ENCODE assay signal across 31 mouse cellular contexts in the genomic region with DNA sequence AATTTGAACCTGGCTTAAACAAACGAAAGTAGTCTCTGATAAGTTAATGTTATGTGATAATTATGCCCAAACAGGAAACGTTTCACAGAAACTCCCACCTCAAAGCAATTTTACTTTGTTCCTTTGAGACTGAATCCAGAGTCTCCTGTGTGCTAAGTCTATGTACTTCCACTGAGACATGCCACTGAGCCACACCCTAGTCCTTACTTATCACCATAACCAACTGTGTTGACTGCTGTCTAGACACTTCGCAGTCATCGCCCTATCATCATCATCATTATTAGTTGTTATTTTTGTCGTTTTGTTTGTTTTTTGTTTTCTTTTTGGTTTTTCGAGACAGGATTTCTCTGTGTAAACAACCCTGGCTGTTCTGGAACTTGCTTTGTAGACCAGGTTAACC. TPM values are rescaled to one million over a fixed set of nuclear protein-coding genes. Genes with fewer than 3 reads are reported as not detected.
DNase-seq lines count a peak whose midpoint lies in the region; ATAC-seq and TF ChIP-seq lines count a peak whose summit lies in the region.
"Had no signal": no experiment of that assay in that cellular context is flagged by ENCODE, and none has a peak within 500 bp of the region (broad histone marks: within the 10 kb centered on the region; RNA-seq: fewer than 3 reads in every experiment).

No protein-coding gene starts in this region.

- WGBS in liver, embryonic 12.5 days (ENCODE audit: insufficient replicate concordance), result 39% methylated on average over 6 of the region's 6 CpGs
- 53% methylated on average over 6 of the region's 6 CpGs for WGBS in liver, postnatal 0 days (ENCODE audit: insufficient replicate concordance)
- WGBS in liver, embryonic 15.5 days (ENCODE audit: insufficient replicate concordance), result 21% methylated on average over 6 of the region's 6 CpGs
- 71% methylated on average over 6 of the region's 6 CpGs for WGBS in heart, embryonic 11.5 days (ENCODE audit: insufficient replicate concordance)

- no peaks in the 10 kb centered on the region for H3K9me3 ChIP-seq in liver, embryonic 12.5 days (replicated peaks)
- H3K9me3 ChIP-seq in liver, postnatal 0 days (ENCODE audit: low read length), result no peaks in the 10 kb centered on the region
- no peaks in the 10 kb centered on the region for H3K9me3 ChIP-seq in liver, embryonic 15.5 days (replicated peaks)
- H3K9me3 ChIP-seq in heart, embryonic 11.5 days (replicated peaks; ENCODE audit: control insufficient read depth, low read length), result peaks cover 2% of the 10 kb centered on the region; the same call in 1 of the 2 replicates
- H3K9me3 ChIP-seq: embryonic facial prominence, embryonic 10.5 days; embryonic facial prominence, embryonic 13.5 days; heart, embryonic 12.5 days; heart, embryonic 15.5 days; hindbrain, embryonic 10.5 days had no signal

- DNase-seq in liver, postnatal 0 days, result no peak
- DNase-seq in induced T-regulatory cell, adult 2 months (ENCODE audit: low read depth), result peak; percentile 39
- no peak for DNase-seq in retina, postnatal 1 day
- no peak for DNase-seq in thymus, postnatal 14 days
- DNase-seq: adrenal gland, adult 8-10 months; adrenal gland, postnatal 25 days; B cell, adult 2 months; cerebellum, adult 11-12 months; cerebellum, adult 8-10 months; cerebellum, postnatal 10 days; cerebellum, postnatal 36 days; embryo, embryonic 11 days; forebrain, postnatal 0 days; gastrocnemius, adult 2 months; gastrocnemius, postnatal 14 days; heart, adult 11 months; heart, postnatal 10 days; heart, postnatal 36 days had no signal

- 0 out of 2 replicates have a peak overlapping the region, but pooled peaks have one; percentile 5 for H3K27ac ChIP-seq in liver, embryonic 12.5 days
- no peak overlapping the region for H3K27ac ChIP-seq in liver, postnatal 0 days (ENCODE audit: low read depth)
- no peak overlapping the region for H3K27ac ChIP-seq in liver, embryonic 15.5 days (replicated peaks)
- H3K27ac ChIP-seq in heart, embryonic 11.5 days (ENCODE audit: low read depth, low read length), result no peak overlapping the region
- H3K27ac ChIP-seq: embryonic facial prominence, embryonic 10.5 days; embryonic facial prominence, embryonic 13.5 days; gastrocnemius, adult 2 months; heart, embryonic 15.5 days; hindbrain, embryonic 10.5 days; hindbrain, embryonic 14.5 days; hindbrain, postnatal 0 days had no signal

- H3K9ac ChIP-seq in liver, embryonic 12.5 days, result no peak overlapping the region
- no peak overlapping the region for H3K9ac ChIP-seq in liver, postnatal 0 days (replicated peaks)
- H3K9ac ChIP-seq in liver, embryonic 15.5 days, result no peak overlapping the region
- no peak overlapping the region for H3K9ac ChIP-seq in heart, embryonic 11.5 days (ENCODE audit: low read depth, low read length)
- H3K9ac ChIP-seq: embryonic facial prominence, embryonic 13.5 days; forebrain, postnatal 0 days; heart, embryonic 12.5 days; heart, embryonic 15.5 days; hindbrain, embryonic 14.5 days had no signal

- no peak overlapping the region for H3K4me3 ChIP-seq in liver, embryonic 12.5 days
- H3K4me3 ChIP-seq in liver, postnatal 0 days (ENCODE audit: low read depth, low read length), result no peak overlapping the region
- H3K4me3 ChIP-seq in liver, embryonic 15.5 days (replicated peaks), result no peak overlapping the region
- H3K4me3 ChIP-seq in heart, embryonic 11.5 days (ENCODE audit: low read depth, low read length), result no peak overlapping the region
- H3K4me3 ChIP-seq: embryonic facial prominence, embryonic 10.5 days; embryonic facial prominence, embryonic 13.5 days; gastrocnemius, adult 2 months; heart, embryonic 12.5 days; heart, embryonic 15.5 days; hindbrain, embryonic 10.5 days had no signal

- TF ChIP-seq EP300 in liver, postnatal 0 days (IDR thresholded peaks at IDR 0.05; ENCODE audit: low read depth), result no peak

- H3K4me2 ChIP-seq in liver, embryonic 12.5 days, result peak overlapping the region; percentile 7
- no peak overlapping the region for H3K4me2 ChIP-seq in liver, postnatal 0 days (ENCODE audit: low read depth, low read length)
- H3K4me2 ChIP-seq in liver, embryonic 15.5 days, result no peak overlapping the region
- H3K4me2 ChIP-seq in heart, embryonic 11.5 days, result no peak overlapping the region
- H3K4me2 ChIP-seq: embryonic facial prominence, embryonic 13.5 days; heart, embryonic 12.5 days; heart, embryonic 15.5 days; hindbrain, embryonic 14.5 days had no signal

- ATAC-seq in liver, embryonic 12.5 days, result peak; percentile 62; the same call in 1 of the 2 replicates
- no peak for ATAC-seq in liver, postnatal 0 days
- peak; percentile 39; the same call in 1 of the 2 replicates for ATAC-seq in liver, embryonic 15.5 days (ENCODE audit: insufficient read depth)
- no peak for ATAC-seq in heart, embryonic 11.5 days (replicated peaks; ENCODE audit: insufficient number of reproducible peaks, low FRiP score, low TSS enrichment)
- ATAC-seq: activated CD4-positive, CD25-positive, alpha-beta regulatory T cell, adult 4 months; forebrain, embryonic 14.5 days; forebrain, postnatal 0 days; hindbrain, postnatal 0 days had no signal

- H3K4me1 ChIP-seq in liver, embryonic 12.5 days, result peaks cover 36% of the 10 kb centered on the region
- peaks cover 23% of the 10 kb centered on the region for H3K4me1 ChIP-seq in liver, postnatal 0 days (ENCODE audit: insufficient read depth)
- H3K4me1 ChIP-seq in liver, embryonic 15.5 days (replicated peaks), result peaks cover 33% of the 10 kb centered on the region
- peaks cover 5% of the 10 kb centered on the region; the same call in 1 of the 2 replicates for H3K4me1 ChIP-seq in heart, embryonic 11.5 days (ENCODE audit: control insufficient read depth, insufficient read depth, low read length)

- no peaks in the 10 kb centered on the region for H3K36me3 ChIP-seq in liver, embryonic 12.5 days
- H3K36me3 ChIP-seq in liver, postnatal 0 days (replicated peaks; ENCODE audit: insufficient read depth, low read length), result no peaks in the 10 kb centered on the region
- H3K36me3 ChIP-seq in liver, embryonic 15.5 days (replicated peaks), result no peaks in the 10 kb centered on the region
- H3K36me3 ChIP-seq in heart, embryonic 11.5 days (ENCODE audit: control insufficient read depth, insufficient read depth, low read length), result no peaks in the 10 kb centered on the region
- H3K36me3 ChIP-seq: embryonic facial prominence, embryonic 10.5 days; embryonic facial prominence, embryonic 13.5 days; heart, embryonic 12.5 days; heart, embryonic 15.5 days; hindbrain, embryonic 10.5 days had no signal

- no peak for TF ChIP-seq CTCF in liver, postnatal 0 days (IDR thresholded peaks at IDR 0.05; ENCODE audit: low read depth)

- peaks cover 4% of the 10 kb centered on the region; the same call in 1 of the 2 replicates for H3K27me3 ChIP-seq in liver, embryonic 12.5 days (replicated peaks)
- H3K27me3 ChIP-seq in liver, postnatal 0 days (ENCODE audit: insufficient read depth, low read length), result no peaks in the 10 kb centered on the region
- no peaks in the 10 kb centered on the region for H3K27me3 ChIP-seq in liver, embryonic 15.5 days
- H3K27me3 ChIP-seq in heart, embryonic 11.5 days (ENCODE audit: control insufficient read depth, insufficient read depth, low read length), result no peaks in the 10 kb centered on the region
- H3K27me3 ChIP-seq: embryonic facial prominence, embryonic 13.5 days; heart, embryonic 12.5 days; heart, embryonic 15.5 days had no signal

RNA-seq across cellular contexts. Expression of a gene that starts 2.3 kb away (rescaled TPM):
- 1.6 and 1.7 TPM in 2 replicates for polyA plus RNA-seq in liver, embryonic 12.5 days (2016; fragmentation: Nextera tagmentation; extraction: Ambion mirVana)
- 0.53 and 0.60 TPM in 2 replicates for polyA plus RNA-seq in liver, postnatal 0 days (2015; fragmentation: Nextera tagmentation; extraction: Ambion mirVana)
- polyA plus RNA-seq in liver, embryonic 15.5 days (2015; fragmentation: Nextera tagmentation; extraction: Ambion mirVana), result 0.40 and 0.62 TPM in 2 replicates
- polyA plus RNA-seq in heart, embryonic 11.5 days (2014; fragmentation: Nextera tagmentation; extraction: Ambion mirVana), result 4.2 and 4.5 TPM in 2 replicates

RNA-seq across cellular contexts. Expression of a gene that starts 9.3 kb away (rescaled TPM):
- polyA plus RNA-seq in liver, embryonic 12.5 days (2016; fragmentation: Nextera tagmentation; extraction: Ambion mirVana), result not detected in 2 replicates
- 0.31 and 0.39 TPM in 2 replicates for polyA plus RNA-seq in liver, postnatal 0 days (2015; fragmentation: Nextera tagmentation; extraction: Ambion mirVana)
- not detected in 2 replicates for polyA plus RNA-seq in liver, embryonic 15.5 days (2015; fragmentation: Nextera tagmentation; extraction: Ambion mirVana)
- not detected in 2 replicates for polyA plus RNA-seq in heart, embryonic 11.5 days (2014; fragmentation: Nextera tagmentation; extraction: Ambion mirVana)
- polyA plus RNA-seq: activated CD4-positive, CD25-positive, alpha-beta regulatory T cell, adult 4 months; embryonic facial prominence, embryonic 10.5 days; forebrain, embryonic 11.5 days; forebrain, embryonic 14.5 days; heart, embryonic 12.5 days; hindbrain, embryonic 10.5 days; hindbrain, embryonic 14.5 days had no signal

Comparison
In these comparisons a context has a peak if more than half of its experiments do, and no peak if none do; other contexts are left out.
1. ATAC-seq: peak in liver, embryonic 12.5 days (single experiment) and liver, embryonic 15.5 days (single experiment); none in liver, postnatal 0 days (single experiment) and heart, embryonic 11.5 days (single experiment).